In genomic region chr2:160610012-160610411, GRCm38 (mm10) we compare ENCODE assay signal across 13 mouse cellular contexts. TPM values are rescaled to one million over a fixed set of nuclear protein-coding genes. Genes with fewer than 3 reads are reported as not detected.
DNase-seq lines count a peak whose midpoint lies in the region; ATAC-seq lines count a peak whose summit lies in the region.
"Had no signal": no experiment of that assay in that cellular context is flagged by ENCODE, and none has a peak within 500 bp of the region (broad histone marks: within the 10 kb centered on the region; RNA-seq: fewer than 3 reads in every experiment).

No protein-coding gene starts in this region.

- 0 out of 2 replicates have a peak overlapping the region, but pooled peaks have one; percentile 5 for H3K27ac ChIP-seq in forebrain, embryonic 12.5 days
- no peak overlapping the region for H3K27ac ChIP-seq in forebrain, embryonic 10.5 days
- H3K27ac ChIP-seq in midbrain, embryonic 13.5 days: no peak overlapping the region
- no peak overlapping the region for H3K27ac ChIP-seq in midbrain, embryonic 16.5 days (ENCODE audit: low read length)
- H3K27ac ChIP-seq in embryonic facial prominence, embryonic 14.5 days (replicated peaks; ENCODE audit: low read depth, low read length): no peak overlapping the region
- H3K27ac ChIP-seq: left cerebral cortex, adult 2 months had no signal

- H3K36me3 ChIP-seq in forebrain, embryonic 12.5 days (replicated peaks): no peaks in the 10 kb centered on the region
- no peaks in the 10 kb centered on the region for H3K36me3 ChIP-seq in forebrain, embryonic 10.5 days (replicated peaks)
- no peaks in the 10 kb centered on the region for H3K36me3 ChIP-seq in midbrain, embryonic 13.5 days
- H3K36me3 ChIP-seq in midbrain, embryonic 16.5 days (ENCODE audit: control insufficient read depth, insufficient read depth, low read length): no peaks in the 10 kb centered on the region
- no peaks in the 10 kb centered on the region for H3K36me3 ChIP-seq in embryonic facial prominence, embryonic 14.5 days (ENCODE audit: control insufficient read depth, insufficient read depth, low read length)

- no peak for DNase-seq in forebrain, embryonic 10.5 days (ENCODE audit: extremely low spot score, low spot score)
- DNase-seq in embryonic facial prominence, embryonic 14.5 days (ENCODE audit: low spot score): peak; percentile 83
- DNase-seq in layer of hippocampus, adult 8-10 months (ENCODE audit: low spot score in 2 of 2): peak; percentile 29 to 42
- no peak for DNase-seq in spleen, postnatal 14 days (ENCODE audit: low spot score in 2 of 2)
- DNase-seq: kidney, adult 11 months had no signal

- H3K4me1 ChIP-seq in forebrain, embryonic 12.5 days: no peaks in the 10 kb centered on the region
- no peaks in the 10 kb centered on the region for H3K4me1 ChIP-seq in forebrain, embryonic 10.5 days
- H3K4me1 ChIP-seq in midbrain, embryonic 13.5 days (replicated peaks): no peaks in the 10 kb centered on the region
- H3K4me1 ChIP-seq in midbrain, embryonic 16.5 days (ENCODE audit: control insufficient read depth, insufficient read depth, low read length): no peaks in the 10 kb centered on the region
- 0 out of 2 replicates have a peak, but pooled peaks cover 6% of the 10 kb centered on the region for H3K4me1 ChIP-seq in embryonic facial prominence, embryonic 14.5 days (ENCODE audit: control insufficient read depth, insufficient read depth, low read length)

- peak; percentile 67; the same call in 1 of the 2 replicates for ATAC-seq in forebrain, embryonic 12.5 days (ENCODE audit: low FRiP score)
- peak; percentile 81; the same call in 1 of the 2 replicates for ATAC-seq in midbrain, embryonic 13.5 days
- ATAC-seq in midbrain, embryonic 16.5 days: no peak
- ATAC-seq in embryonic facial prominence, embryonic 14.5 days (ENCODE audit: low read depth): peak; percentile 90
- ATAC-seq in CD4-positive, CD25-positive, alpha-beta regulatory T cell, adult 4 months: no peak
- ATAC-seq: lung, postnatal 0 days had no signal

- no peak overlapping the region for H3K4me3 ChIP-seq in forebrain, embryonic 12.5 days (replicated peaks)
- no peak overlapping the region for H3K4me3 ChIP-seq in forebrain, embryonic 10.5 days
- no peak overlapping the region for H3K4me3 ChIP-seq in midbrain, embryonic 13.5 days (replicated peaks)
- no peak overlapping the region for H3K4me3 ChIP-seq in midbrain, embryonic 16.5 days (ENCODE audit: low read depth, low read length)
- H3K4me3 ChIP-seq in embryonic facial prominence, embryonic 14.5 days (ENCODE audit: low read depth, low read length): no peak overlapping the region
- H3K4me3 ChIP-seq: left cerebral cortex, adult 2 months had no signal

- H3K4me2 ChIP-seq in forebrain, embryonic 12.5 days: no peak overlapping the region
- no peak overlapping the region for H3K4me2 ChIP-seq in midbrain, embryonic 13.5 days (replicated peaks)
- no peak overlapping the region for H3K4me2 ChIP-seq in midbrain, embryonic 16.5 days (ENCODE audit: low read length)
- H3K4me2 ChIP-seq in embryonic facial prominence, embryonic 14.5 days (ENCODE audit: low read depth, low read length): no peak overlapping the region
- H3K4me2 ChIP-seq: heart, embryonic 11.5 days had no signal

- H3K9ac ChIP-seq in forebrain, embryonic 12.5 days: no peak overlapping the region
- no peak overlapping the region for H3K9ac ChIP-seq in midbrain, embryonic 13.5 days (replicated peaks)
- H3K9ac ChIP-seq in midbrain, embryonic 16.5 days (ENCODE audit: low read depth, low read length): no peak overlapping the region
- no peak overlapping the region for H3K9ac ChIP-seq in embryonic facial prominence, embryonic 14.5 days (ENCODE audit: low read depth, low read length)

- H3K27me3 ChIP-seq in forebrain, embryonic 12.5 days: no peaks in the 10 kb centered on the region
- H3K27me3 ChIP-seq in forebrain, embryonic 10.5 days (ENCODE audit: poor library complexity, severe bottlenecking): no peaks in the 10 kb centered on the region
- no peaks in the 10 kb centered on the region for H3K27me3 ChIP-seq in midbrain, embryonic 13.5 days
- H3K27me3 ChIP-seq in midbrain, embryonic 16.5 days (ENCODE audit: control insufficient read depth, insufficient read depth, low read depth, low read length): no peaks in the 10 kb centered on the region
- no peaks in the 10 kb centered on the region for H3K27me3 ChIP-seq in embryonic facial prominence, embryonic 14.5 days (replicated peaks; ENCODE audit: control insufficient read depth, insufficient read depth, low read length)
- H3K27me3 ChIP-seq: CH12.LX had no signal

- no peaks in the 10 kb centered on the region for H3K9me3 ChIP-seq in forebrain, embryonic 12.5 days
- H3K9me3 ChIP-seq in forebrain, embryonic 10.5 days: no peaks in the 10 kb centered on the region
- no peaks in the 10 kb centered on the region for H3K9me3 ChIP-seq in midbrain, embryonic 13.5 days
- H3K9me3 ChIP-seq in midbrain, embryonic 16.5 days (replicated peaks; ENCODE audit: control insufficient read depth, low read length, poor library complexity, severe bottlenecking): no peaks in the 10 kb centered on the region
- no peaks in the 10 kb centered on the region for H3K9me3 ChIP-seq in embryonic facial prominence, embryonic 14.5 days (ENCODE audit: control insufficient read depth, low read length)

- WGBS in forebrain, embryonic 12.5 days: 58% methylated on average over 2 of the region's 2 CpGs
- WGBS in forebrain, embryonic 10.5 days: 73% methylated on average over 2 of the region's 2 CpGs
- 63% methylated on average over 2 of the region's 2 CpGs for WGBS in midbrain, embryonic 13.5 days
- 72% methylated on average over 2 of the region's 2 CpGs for WGBS in midbrain, embryonic 16.5 days
- WGBS in embryonic facial prominence, embryonic 14.5 days: 52% methylated on average over 2 of the region's 2 CpGs

RNA-seq across cellular contexts. Expression of gene Top1, which starts 35.7 kb away (rescaled TPM):
- 146 and 148 TPM in 2 replicates for polyA plus RNA-seq in forebrain, embryonic 12.5 days (2016; fragmentation: Nextera tagmentation; extraction: Ambion mirVana)
- 113 and 118 TPM in 2 replicates for polyA plus RNA-seq in forebrain, embryonic 10.5 days (2016; fragmentation: Nextera tagmentation; extraction: Ambion mirVana)
- 115 and 116 TPM in 2 replicates for polyA plus RNA-seq in midbrain, embryonic 13.5 days (2015; fragmentation: Nextera tagmentation; extraction: Ambion mirVana)
- 68.7 and 76.8 TPM in 2 replicates for polyA plus RNA-seq in midbrain, embryonic 16.5 days (2015; fragmentation: Nextera tagmentation; extraction: Ambion mirVana)
- 63.6 and 64.0 TPM in 2 replicates for polyA plus RNA-seq in embryonic facial prominence, embryonic 14.5 days (2014; fragmentation: Nextera tagmentation; extraction: Ambion mirVana)
- total RNA-seq in layer of hippocampus, adult 8-10 months (2022): 10 to 100 TPM; 66.7 to 86.7 (median 78.4) TPM
- polyA plus RNA-seq in CD4-positive, CD25-positive, alpha-beta regulatory T cell, adult 4 months (2017; shearing (Covaris generic)): 10 to 100 TPM; 73.9 to 91.0 TPM

Comparison
In these comparisons a context has a peak if more than half of its experiments do, and no peak if none do; other contexts are left out.
1. ATAC-seq: peak in forebrain, embryonic 12.5 days (single experiment), midbrain, embryonic 13.5 days (single experiment) and embryonic facial prominence, embryonic 14.5 days (single experiment); none in midbrain, embryonic 16.5 days (single experiment) and CD4-positive, CD25-positive, alpha-beta regulatory T cell, adult 4 months (single experiment).
2. DNase-seq: peak in embryonic facial prominence, embryonic 14.5 days (single experiment) and layer of hippocampus, adult 8-10 months (2 of 2); none in forebrain, embryonic 10.5 days (single experiment) and spleen, postnatal 14 days (0 of 2).